Mouse (Mus musculus): ENCODE results near the gene Slc10a4. TPM values are rescaled to one million over a fixed set of nuclear protein-coding genes. Genes with fewer than 3 reads are reported as not detected.
"Not testable (repeated sequence)": the region's sequence is repeated elsewhere in the genome, so short reads cannot be mapped to it uniquely, and the experiment has no call there.

The Slc10a4 gene
- 10 to 100 TPM; 16.3 to 19.5 TPM for total RNA-seq (2021)
- long read RNA-seq, experiment 1, transcript Slc10a4-201 (3 exons, 2,106 nt), result major isoform, 16 of 20 reads
- long read RNA-seq, experiment 1, partial matches to known transcripts, result 3 of 20 reads
- long read RNA-seq, experiment 1, other reads (novel, unspliced or antisense), result 1 of 20 reads
- long read RNA-seq, experiment 2, transcript Slc10a4-201 (3 exons, 2,106 nt), result major isoform, 53 of 58 reads
- long read RNA-seq, experiment 2, partial matches to known transcripts, result 4 of 58 reads
- long read RNA-seq, experiment 2, other reads (novel, unspliced or antisense), result 1 of 58 reads

DNA sequence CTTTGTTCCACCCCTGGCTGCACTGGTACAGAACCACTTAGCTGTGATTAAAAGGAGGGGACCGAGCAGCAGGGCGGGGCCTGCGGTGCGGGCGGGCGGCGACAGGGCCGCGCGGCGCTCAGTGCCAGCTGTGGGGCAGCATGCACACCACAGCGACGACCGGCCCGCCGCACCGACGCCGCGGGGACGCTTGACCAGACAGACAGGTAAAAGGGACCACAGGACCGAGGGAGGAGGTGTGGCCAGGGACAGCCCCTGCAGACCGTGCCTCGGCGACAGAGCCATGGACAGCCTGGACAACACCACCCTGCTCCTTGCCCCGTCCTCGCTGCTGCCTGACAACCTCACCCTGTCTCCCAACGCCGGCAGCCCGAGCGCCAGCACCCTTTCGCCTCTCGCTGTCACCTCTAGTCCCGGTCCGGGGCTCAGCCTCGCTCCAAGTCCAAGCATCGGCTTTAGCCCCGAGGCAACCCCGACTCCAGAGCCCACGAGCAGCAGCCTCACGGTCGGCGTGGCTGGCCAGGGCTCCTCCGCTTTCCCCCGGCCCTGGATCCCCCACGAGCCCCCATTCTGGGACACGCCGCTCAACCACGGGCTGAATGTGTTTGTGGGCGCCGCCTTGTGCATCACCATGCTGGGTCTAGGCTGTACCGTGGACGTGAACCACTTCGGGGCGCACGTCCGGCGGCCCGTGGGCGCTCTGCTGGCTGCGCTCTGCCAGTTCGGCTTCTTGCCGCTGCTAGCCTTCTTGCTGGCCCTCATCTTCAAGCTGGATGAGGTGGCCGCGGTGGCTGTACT, at the start of gene Slc10a4:
Gene Slc10a4, plus strand, starts transcription at position 100 of the 798 bp plus-strand sequence.
- no peak for DNase-seq (ENCODE audit: low spot score in 2 of 2)

- DNase-seq (ENCODE audit: low spot score in 2 of 2), result no peak
Measured at GRCm38 (mm10) chr5:72957281-72957680, 49.4 kb upstream of the Slc10a4 start.

DNA sequence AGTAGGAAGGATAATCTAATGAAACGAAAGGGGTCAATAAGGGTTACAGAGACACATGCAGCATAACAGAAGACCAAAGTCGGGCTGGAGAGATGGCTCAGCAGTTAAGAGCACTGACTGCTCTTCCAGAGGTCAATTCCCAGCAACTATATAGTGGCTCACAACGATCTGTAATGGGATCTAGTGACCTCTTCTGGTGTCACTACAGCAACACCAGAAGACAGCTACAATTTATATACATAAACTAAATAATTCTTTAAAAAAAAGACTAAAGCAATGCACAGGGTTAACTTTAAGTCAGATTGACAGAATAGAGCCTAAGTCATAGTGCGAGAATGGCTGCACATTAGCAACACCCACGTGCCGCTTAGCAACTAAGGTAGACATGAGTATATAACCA, 46.6 kb upstream of the Slc10a4 start:
- no peak for DNase-seq (ENCODE audit: low spot score in 2 of 2)

- no peak for DNase-seq (ENCODE audit: low spot score in 2 of 2)
Measured at GRCm38 (mm10) chr5:72965706-72966105, 41.0 kb upstream of the Slc10a4 start.

GRCm38 (mm10) chr5:72972435-72972834, 34.2 kb upstream of the Slc10a4 start:
- DNase-seq (ENCODE audit: low spot score in 2 of 2), result no peak

DNA sequence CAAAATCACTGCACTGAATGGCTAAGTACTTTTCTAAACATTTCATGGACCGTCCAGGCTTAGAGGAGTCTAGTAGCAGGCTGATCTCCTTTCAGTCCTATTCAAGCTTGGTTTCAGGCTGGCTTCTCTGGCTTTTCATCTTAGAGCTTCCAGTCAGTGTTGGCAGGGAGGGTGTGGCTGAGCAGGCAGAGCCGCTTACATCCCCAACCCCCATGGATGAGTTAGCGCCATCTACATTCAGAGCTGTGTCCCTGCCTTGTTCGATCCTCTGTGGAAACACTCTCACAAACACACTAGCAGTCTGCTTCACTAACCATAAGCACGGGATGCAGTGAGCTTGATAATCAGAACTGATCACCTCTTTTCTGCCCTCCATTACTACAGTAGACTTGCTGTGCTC, 33.7 kb upstream of the Slc10a4 start:
- no peak for DNase-seq (ENCODE audit: low spot score in 2 of 2)

- no peak for DNase-seq (ENCODE audit: low spot score in 2 of 2)
Measured at GRCm38 (mm10) chr5:72974602-72975001, 32.1 kb upstream of the Slc10a4 start, which contains the start of gene Gm10135. Gm10135 (minus strand) TSS chr5:72974702.

DNA sequence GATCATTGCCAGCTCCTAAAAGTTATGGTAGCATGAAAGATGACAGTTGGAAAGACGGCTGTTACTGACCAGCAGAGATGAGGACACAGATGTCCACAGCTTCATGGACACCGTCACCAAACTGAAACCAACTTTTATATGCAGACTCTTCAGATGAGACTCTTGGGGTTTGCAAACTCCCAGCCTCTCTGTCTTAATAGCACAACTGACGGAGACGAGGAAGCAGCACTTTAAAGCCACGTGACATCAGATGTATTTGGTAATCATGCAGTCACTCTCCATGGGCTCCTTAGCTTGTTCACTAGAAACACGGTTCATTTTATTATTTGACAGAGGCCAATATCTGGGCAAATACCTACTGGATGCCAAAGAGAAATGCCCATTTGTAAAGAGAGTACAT, 30.7 kb upstream of the Slc10a4 start:
- no peak for DNase-seq (ENCODE audit: low spot score in 2 of 2)

GRCm38 (mm10) chr5:72976539-72976938, 30.1 kb upstream of the Slc10a4 start:
- DNase-seq (ENCODE audit: low spot score in 2 of 2), result peak in 1 of 2 experiments; percentile 0

DNA sequence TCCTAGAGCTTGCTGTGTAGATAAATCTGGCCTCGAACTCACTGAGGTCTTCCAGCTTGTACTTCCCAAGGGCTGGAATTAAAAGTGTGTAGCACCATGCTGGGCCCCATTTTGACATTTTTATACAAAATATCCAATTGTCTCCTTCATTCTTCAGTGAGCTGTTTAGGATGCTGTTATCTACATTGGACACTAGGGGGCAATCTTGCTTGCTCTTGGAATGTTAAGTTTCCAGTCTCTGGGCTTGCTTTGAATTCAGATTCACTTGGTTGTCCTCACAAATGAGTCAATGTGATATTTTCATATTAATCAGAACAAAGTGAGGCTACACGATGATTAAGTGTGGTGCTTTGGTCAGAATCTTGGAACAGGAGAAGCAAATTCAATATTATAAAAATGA, 22.6 kb upstream of the Slc10a4 start:
- no peak for DNase-seq (ENCODE audit: low spot score in 2 of 2)

GRCm38 (mm10) chr5:72987786-72988185, 18.9 kb upstream of the Slc10a4 start:
- no peak for DNase-seq (ENCODE audit: low spot score in 2 of 2)

DNA sequence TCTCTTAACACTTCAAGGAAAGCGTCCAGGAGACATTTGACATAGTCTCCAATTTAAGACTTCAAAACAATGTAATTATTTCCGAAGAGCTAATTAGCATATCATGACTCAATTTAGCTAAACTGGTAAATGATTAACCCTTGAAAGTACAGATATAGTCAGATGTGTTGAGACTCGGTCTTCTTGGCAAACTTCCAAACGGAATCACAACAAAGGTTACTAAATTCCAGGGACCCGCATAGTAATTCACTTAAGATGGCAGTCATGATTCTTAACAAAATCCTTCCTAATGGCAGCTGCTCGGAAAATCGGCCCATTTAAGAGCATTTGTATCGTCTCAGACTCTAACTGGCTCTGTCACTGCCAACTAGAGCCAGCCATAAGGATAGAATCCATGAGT, 16.9 kb upstream of the Slc10a4 start:
- DNase-seq (ENCODE audit: low spot score in 2 of 2), result no peak

GRCm38 (mm10) chr5:72992474-72992873, 14.2 kb upstream of the Slc10a4 start:
- no peak for DNase-seq (ENCODE audit: low spot score in 2 of 2)

GRCm38 (mm10) chr5:72994424-72994823, 12.3 kb upstream of the Slc10a4 start:
- no peak for DNase-seq (ENCODE audit: low spot score in 2 of 2)

GRCm38 (mm10) chr5:72994928-72995327, 11.8 kb upstream of the Slc10a4 start:
- no peak for DNase-seq (ENCODE audit: low spot score in 2 of 2)

DNA sequence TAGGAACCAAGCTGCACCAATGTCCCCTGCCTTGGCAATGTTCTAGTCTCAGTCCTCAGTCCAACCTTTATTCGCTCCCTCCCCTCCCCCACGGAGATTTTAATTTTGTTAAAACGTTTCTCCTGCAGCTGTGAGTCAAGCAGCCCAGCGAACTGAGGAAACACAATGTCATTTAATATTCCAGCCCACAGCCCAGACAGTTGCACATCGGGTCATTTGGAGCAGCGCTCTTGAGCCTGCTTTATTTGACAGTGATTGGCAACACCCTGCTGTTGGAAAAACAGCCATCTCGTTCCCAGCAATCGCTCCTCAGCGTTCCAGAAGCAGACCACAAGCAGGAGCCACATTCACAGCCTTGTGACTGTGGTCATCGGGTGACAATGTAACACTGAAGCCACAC, 11.3 kb upstream of the Slc10a4 start:
- DNase-seq (ENCODE audit: low spot score in 2 of 2), result no peak

DNA sequence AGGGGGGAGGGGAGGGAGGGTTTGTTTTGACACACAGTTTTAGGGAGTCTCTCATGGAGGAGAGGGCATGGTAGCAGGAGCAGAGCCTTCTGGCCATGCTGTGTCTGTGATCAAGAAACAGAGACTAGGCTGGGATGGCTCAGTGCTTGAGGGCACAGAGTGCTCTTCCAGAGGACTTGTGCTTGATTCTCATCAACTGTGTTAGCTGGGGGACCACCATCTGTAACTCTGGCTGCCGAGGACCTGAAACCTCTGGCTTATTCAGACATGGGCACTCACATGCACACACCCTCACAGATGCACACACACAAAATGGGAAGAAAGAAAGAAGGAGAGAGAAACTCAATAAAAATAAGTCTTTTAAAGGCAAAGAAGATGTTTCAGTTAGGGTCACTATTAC, 8.1 kb upstream of the Slc10a4 start:
- not testable (repeated sequence) for DNase-seq (ENCODE audit: low spot score in 2 of 2)

GRCm38 (mm10) chr5:73004046-73004445, 2.6 kb upstream of the Slc10a4 start:
- DNase-seq (ENCODE audit: low spot score in 2 of 2), result no peak

DNA sequence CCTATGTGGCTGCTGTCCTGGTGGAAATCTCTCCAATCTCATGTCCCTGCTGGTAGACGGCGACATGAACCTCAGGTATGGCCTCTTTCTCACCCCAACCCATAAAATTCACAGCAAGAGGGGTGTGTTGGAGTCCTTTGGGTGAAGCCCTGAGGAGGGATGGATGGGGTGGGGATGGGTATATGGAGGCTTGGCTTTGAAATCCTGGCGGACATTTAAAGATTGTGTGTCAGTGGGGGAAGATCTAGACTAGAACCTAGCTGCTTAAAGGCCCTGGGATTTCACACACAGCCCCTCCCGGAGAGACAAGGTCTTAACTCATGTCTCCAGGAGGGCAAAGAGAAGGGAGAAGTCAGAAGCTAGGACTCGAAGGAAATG, 888 bp downstream of the Slc10a4 start:
- DNase-seq (ENCODE audit: low spot score in 2 of 2), result no peak

- not testable (repeated sequence) for DNase-seq (ENCODE audit: low spot score in 2 of 2)
Measured at GRCm38 (mm10) chr5:73008230-73008629, 1.5 kb downstream of the Slc10a4 start.

DNA sequence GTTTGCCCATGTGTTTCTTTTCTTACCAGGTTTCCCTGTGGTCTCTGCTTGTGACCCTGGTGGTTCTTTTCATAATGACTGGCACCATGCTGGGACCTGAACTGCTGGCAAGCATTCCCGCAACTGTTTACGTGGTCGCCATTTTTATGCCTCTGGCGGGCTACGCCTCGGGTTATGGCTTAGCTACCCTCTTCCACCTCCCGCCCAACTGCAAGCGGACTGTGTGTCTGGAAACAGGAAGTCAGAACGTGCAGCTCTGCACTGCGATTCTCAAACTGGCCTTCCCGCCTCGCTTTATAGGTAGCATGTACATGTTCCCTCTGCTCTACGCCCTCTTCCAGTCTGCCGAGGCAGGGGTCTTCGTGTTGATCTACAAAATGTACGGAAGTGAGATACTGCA, 5.1 kb downstream of the Slc10a4 start:
- DNase-seq (ENCODE audit: low spot score in 2 of 2), result not testable (repeated sequence)

- DNase-seq (ENCODE audit: low spot score in 2 of 2), result not testable (repeated sequence)
Measured at GRCm38 (mm10) chr5:73012884-73013610, 6.4 kb downstream of the Slc10a4 start.
